Mouse (Mus musculus): ENCODE data around the gene Cenpm. TPM values are rescaled to one million over a fixed set of nuclear protein-coding genes. Genes with fewer than 3 reads are reported as not detected.

Gene Cenpm
- polyA plus RNA-seq, 1 experiment from 2014 or later = 45.6 TPM

DNA sequence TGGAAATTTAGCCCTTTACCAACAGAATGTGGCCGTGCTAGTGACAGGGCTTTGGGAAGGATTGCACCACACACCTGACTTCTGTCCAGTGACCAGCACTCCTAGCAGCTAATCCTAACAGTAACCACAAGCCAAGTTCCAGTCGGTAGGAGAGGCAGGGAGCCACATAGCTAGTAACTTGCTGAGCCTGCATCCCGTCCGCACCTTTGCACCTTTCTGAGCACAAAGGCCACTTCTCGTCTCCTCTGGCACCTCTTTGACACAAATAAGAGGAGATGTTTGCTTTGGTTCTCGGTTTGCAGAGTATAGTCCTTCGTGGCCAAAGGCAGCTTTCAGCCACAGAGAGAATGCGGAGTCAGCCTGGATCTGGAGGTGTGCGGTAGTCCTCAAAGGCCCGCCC, 59.9 kb downstream of the Cenpm start:
- ATAC-seq (replicated peaks) = no peak
- Histone ChIP-seq H3K9ac (replicated peaks) (no peak overlapping the region), H3K36me3 (peaks cover 99% of the 10 kb centered on the region), H3K27me3 (no peaks in the 10 kb centered on the region), H3K27ac (replicated peaks) (no peak overlapping the region), H3K9me3 (no peaks in the 10 kb centered on the region), H3K4me1 (no peaks in the 10 kb centered on the region), H3K4me2 (replicated peaks) (no peak overlapping the region), H3K4me3 (no peak overlapping the region)
- 93% methylated on average over 10 of the region's 10 CpGs for WGBS

DNA sequence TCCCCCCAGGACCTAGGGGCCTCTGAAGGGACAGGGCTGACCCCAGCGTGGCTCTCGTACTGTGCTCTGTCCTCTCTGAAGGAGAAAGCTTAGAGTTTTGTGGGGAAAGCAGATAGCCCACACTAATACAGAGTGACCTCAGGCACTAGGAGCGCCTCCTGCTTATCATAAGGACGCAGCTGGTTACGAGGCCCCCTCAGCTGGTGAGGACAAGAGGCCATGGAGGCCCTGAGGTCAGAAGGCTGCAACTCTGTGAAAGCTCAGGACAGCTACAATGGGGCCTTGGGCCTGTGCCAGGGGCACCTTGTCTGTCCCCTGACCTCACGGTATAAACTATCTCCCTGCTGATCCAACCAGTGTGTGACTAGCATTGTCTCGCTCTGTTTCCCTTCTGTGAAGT, 60.4 kb downstream of the Cenpm start:
- Histone ChIP-seq H3K4me2 (replicated peaks) (no peak overlapping the region), H3K27ac (replicated peaks) (no peak overlapping the region), H3K4me1 (no peaks in the 10 kb centered on the region), H3K9me3 (no peaks in the 10 kb centered on the region), H3K4me3 (no peak overlapping the region), H3K9ac (replicated peaks) (no peak overlapping the region), H3K27me3 (no peaks in the 10 kb centered on the region), H3K36me3 (peaks cover 99% of the 10 kb centered on the region)
- 85% methylated on average over 7 of the region's 7 CpGs for WGBS
- ATAC-seq (replicated peaks) = no peak

MicroRNAs within 50 kb of the gene (microRNA counts, 519-probe panel; counts per million panel counts)
- 2,529 counts per million, percentile 55 among the panel's probes with 10 or more counts for microRNA mmu-miR-33

Small RNA genes within 50 kb of the gene (microRNA-seq; reads per million reads assigned to microRNA genes)
- gene Mir33 = 115 reads per million, percentile 55 among the genes with 10 or more reads in this experiment

Other genes starting within 250 kb of the Cenpm start
- gene Desi1, start 210.9 kb downstream of the Cenpm start, polyA plus RNA-seq (2015; fragmentation: Nextera tagmentation; extraction: Ambion mirVana) = 42.3 and 44.7 TPM in 2 replicates
- 258 and 264 TPM in 2 replicates for gene Snu13, start 197.2 kb downstream of the Cenpm start, polyA plus RNA-seq (2015; fragmentation: Nextera tagmentation; extraction: Ambion mirVana)
- not detected in 2 replicates for gene 4930407I10Rik, start 185.6 kb downstream of the Cenpm start, polyA plus RNA-seq (2015; fragmentation: Nextera tagmentation; extraction: Ambion mirVana)
- gene Mei1, start 174.8 kb downstream of the Cenpm start, polyA plus RNA-seq (2015; fragmentation: Nextera tagmentation; extraction: Ambion mirVana) = not detected in 2 replicates
- 17.7 and 18.4 TPM in 2 replicates for gene Ccdc134, start 116.8 kb downstream of the Cenpm start, polyA plus RNA-seq (2015; fragmentation: Nextera tagmentation; extraction: Ambion mirVana)
- 223 and 225 TPM in 2 replicates for gene Srebf2, start 97.6 kb downstream of the Cenpm start, polyA plus RNA-seq (2015; fragmentation: Nextera tagmentation; extraction: Ambion mirVana)
- 0.27 and 0.69 TPM in 2 replicates for gene Shisa8, start 31.9 kb downstream of the Cenpm start, polyA plus RNA-seq (2015; fragmentation: Nextera tagmentation; extraction: Ambion mirVana)
- gene Tnfrsf13c, start 20.4 kb downstream of the Cenpm start, polyA plus RNA-seq (2015; fragmentation: Nextera tagmentation; extraction: Ambion mirVana) = 0.11 and 0.37 TPM in 2 replicates
- 13.5 and 14.7 TPM in 2 replicates for gene 1500009C09Rik, start 7.6 kb upstream of the Cenpm start, polyA plus RNA-seq (2015; fragmentation: Nextera tagmentation; extraction: Ambion mirVana)
- gene Sept3, start 30.1 kb upstream of the Cenpm start, polyA plus RNA-seq (2015; fragmentation: Nextera tagmentation; extraction: Ambion mirVana) = 450 and 460 TPM in 2 replicates
- gene Wbp2nl, start 54.2 kb upstream of the Cenpm start, polyA plus RNA-seq (2015; fragmentation: Nextera tagmentation; extraction: Ambion mirVana) = 0.15 TPM in 1 of 2 replicates, not detected in the other
- 23.2 and 23.9 TPM in 2 replicates for gene Naga, start 94.2 kb upstream of the Cenpm start, polyA plus RNA-seq (2015; fragmentation: Nextera tagmentation; extraction: Ambion mirVana)
- gene Pheta2, start 94.2 kb upstream of the Cenpm start, polyA plus RNA-seq (2015; fragmentation: Nextera tagmentation; extraction: Ambion mirVana) = 1.4 and 1.5 TPM in 2 replicates
- 292 and 313 TPM in 2 replicates for gene Smdt1, start 94.2 kb upstream of the Cenpm start, polyA plus RNA-seq (2015; fragmentation: Nextera tagmentation; extraction: Ambion mirVana)
- 322 and 334 TPM in 2 replicates for gene Ndufa6, start 109.6 kb upstream of the Cenpm start, polyA plus RNA-seq (2015; fragmentation: Nextera tagmentation; extraction: Ambion mirVana)
- gene Cyp2d22, start 135.5 kb upstream of the Cenpm start, polyA plus RNA-seq (2015; fragmentation: Nextera tagmentation; extraction: Ambion mirVana) = 1.9 and 2.7 TPM in 2 replicates
- gene Cyp2d11, start 149.3 kb upstream of the Cenpm start, polyA plus RNA-seq (2015; fragmentation: Nextera tagmentation; extraction: Ambion mirVana) = not detected in 2 replicates
- gene Cyp2d10, start 162.4 kb upstream of the Cenpm start, polyA plus RNA-seq (2015; fragmentation: Nextera tagmentation; extraction: Ambion mirVana) = 0.46 TPM in 1 of 2 replicates, not detected in the other
- gene Cyp2d9, start 188.7 kb upstream of the Cenpm start, polyA plus RNA-seq (2015; fragmentation: Nextera tagmentation; extraction: Ambion mirVana) = not detected in 2 replicates